Mouse (Mus musculus) forebrain, embryonic 16.5 days (tissue): ENCODE results near the gene Entpd2. TPM values are rescaled to one million over a fixed set of nuclear protein-coding genes. Genes with fewer than 3 reads are reported as not detected.
"Not testable (repeated sequence)": the region's sequence is repeated elsewhere in the genome, so short reads cannot be mapped to it uniquely, and the experiment has no call there.

Experiments used
- ATAC-seq: fragments of 200-750 bp; cut with Nextera tagmentation; 2 replicates; pipeline ENCODE4 v1.8.0; 2017; ENCODE audit warnings: mild to moderate bottlenecking, moderate library complexity
- H3K27ac ChIP-seq: fragments of 300-500 bp; sonication (generic); 2 replicates; pipeline ENCODE4 v1.5.1; 2014; ENCODE audit warnings: low read length, control low read depth
- H3K27me3 ChIP-seq: fragments of 300-500 bp; sonication (generic); replicated peaks from 2 replicates; pipeline ENCODE4 v1.6.1; 2014; ENCODE audit warnings: low read length; ENCODE audit not compliant: control insufficient read depth, insufficient read depth
- H3K36me3 ChIP-seq: fragments of 300-500 bp; sonication (generic); 2 replicates; pipeline ENCODE4 v1.6.1; 2014; ENCODE audit not compliant: control insufficient read depth, insufficient read depth
- H3K4me1 ChIP-seq: fragments of 300-500 bp; sonication (generic); replicated peaks from 2 replicates; pipeline ENCODE4 v1.6.1; 2014; ENCODE audit warnings: low read length; ENCODE audit not compliant: control insufficient read depth, insufficient read depth
- H3K4me2 ChIP-seq: fragments of 300-500 bp; sonication (generic); 2 replicates; pipeline ENCODE4 v1.6.1; 2014; ENCODE audit warnings: mild to moderate bottlenecking, low read length, control low read depth
- H3K4me3 ChIP-seq: fragments of 300-500 bp; sonication (generic); replicated peaks from 2 replicates; pipeline ENCODE4 v1.5.1; 2014; ENCODE audit warnings: mild to moderate bottlenecking, low read length, control low read depth
- H3K9ac ChIP-seq: fragments of 300-500 bp; sonication (generic); replicated peaks from 2 replicates; pipeline ENCODE4 v1.6.1; 2014; ENCODE audit warnings: low read depth, low read length, control low read depth
- H3K9me3 ChIP-seq: fragments of 300-500 bp; sonication (generic); 2 replicates; pipeline ENCODE4 v1.6.1; 2016; ENCODE audit warnings: low read length; ENCODE audit not compliant: control insufficient read depth
- WGBS: fragments of 180-500 bp; shearing (Covaris S2); extraction: QIAGEN DNeasy Blood & Tissue Kit; methylation state at CpG from one replicate; pipeline ENCODE4 v1.1.7; 2014; 5-methylcytosine and 5-hydroxymethylcytosine counted together
- polyA plus RNA-seq: library from polyadenylated mRNA; unstranded; fragments of >200 nt; fragmentation: Nextera tagmentation; extraction: Ambion mirVana; gene quantifications from 2 replicates; pipeline ENCODE4 v1.2.1, GENCODE M21; 2015

The Entpd2 gene
- polyA plus RNA-seq, 1 experiment from 2014 or later: 5.2 TPM

- H3K4me1 ChIP-seq: peaks cover 38% of the 10 kb centered on the region
- H3K36me3 ChIP-seq: no peaks in the 10 kb centered on the region
- H3K4me2 ChIP-seq: peak overlapping the region; percentile 68
- H3K4me3 ChIP-seq: peak overlapping the region; percentile 37
- no peaks in the 10 kb centered on the region for H3K9me3 ChIP-seq
- 3% methylated on average over 17 of the region's 17 CpGs for WGBS
- H3K9ac ChIP-seq: peak overlapping the region; percentile 47
- no peak overlapping the region for H3K27ac ChIP-seq
- H3K27me3 ChIP-seq: peaks cover 33% of the 10 kb centered on the region
- ATAC-seq: no peak
Observed at GRCm38 (mm10) chr2:25400764-25401163, 5.1 kb downstream of the Entpd2 start.

- Histone ChIP-seq H3K36me3 (no peaks in the 10 kb centered on the region), H3K9ac (peak overlapping the region; percentile 95), H3K27me3 (peaks cover 19% of the 10 kb centered on the region), H3K4me1 (peaks cover 28% of the 10 kb centered on the region), H3K9me3 (no peaks in the 10 kb centered on the region), H3K4me3 (peak overlapping the region; percentile 89), H3K27ac (peak overlapping the region; percentile 90), H3K4me2 (peak overlapping the region; percentile 67)
- WGBS: under 1% methylated on average over 13 of the region's 13 CpGs
- ATAC-seq: peak; percentile 7
Observed at GRCm38 (mm10) chr2:25402377-25402971, 6.8 kb downstream of the Entpd2 start.

GRCm38 (mm10) chr2:25402972-25403601 is 7.4 kb downstream of the Entpd2 start:
- H3K9me3 ChIP-seq: no peaks in the 10 kb centered on the region
- peak; percentile 87 for ATAC-seq
- WGBS: under 1% methylated on average over 50 of the region's 54 CpGs
- peaks cover 3% of the 10 kb centered on the region; the same call in 1 of the 2 replicates for H3K36me3 ChIP-seq
- peak overlapping the region; percentile 89 for H3K4me3 ChIP-seq
- peaks cover 13% of the 10 kb centered on the region for H3K27me3 ChIP-seq
- H3K27ac ChIP-seq: peak overlapping the region; percentile 90
- peak overlapping the region; percentile 67 for H3K4me2 ChIP-seq
- peaks cover 28% of the 10 kb centered on the region for H3K4me1 ChIP-seq
- peak overlapping the region; percentile 95 for H3K9ac ChIP-seq

GRCm38 (mm10) chr2:25403994-25404393 is 8.3 kb downstream of the Entpd2 start:
- Histone ChIP-seq H3K9me3 (no peaks in the 10 kb centered on the region), H3K36me3 (peaks cover 6% of the 10 kb centered on the region; the same call in 1 of the 2 replicates), H3K9ac (peak overlapping the region; percentile 95), H3K27ac (no peak overlapping the region), H3K4me3 (peak overlapping the region; percentile 89), H3K4me1 (peaks cover 28% of the 10 kb centered on the region), H3K4me2 (peak overlapping the region; percentile 67), H3K27me3 (peaks cover 9% of the 10 kb centered on the region)
- ATAC-seq: no peak
- 76% methylated on average over 4 of the region's 4 CpGs for WGBS

GRCm38 (mm10) chr2:25408908-25409307 is 13.2 kb downstream of the Entpd2 start:
- WGBS: 91% methylated on average over 10 of the region's 10 CpGs
- Histone ChIP-seq H3K9me3 (no peaks in the 10 kb centered on the region), H3K4me1 (peaks cover 18% of the 10 kb centered on the region), H3K4me3 (no peak overlapping the region), H3K9ac (no peak overlapping the region), H3K36me3 (peaks cover 12% of the 10 kb centered on the region; the same call in 1 of the 2 replicates), H3K27me3 (no peaks in the 10 kb centered on the region), H3K4me2 (no peak overlapping the region), H3K27ac (no peak overlapping the region)
- ATAC-seq: no peak

GRCm38 (mm10) chr2:25413436-25413835 is 17.8 kb downstream of the Entpd2 start:
- not testable (repeated sequence) for H3K4me3 ChIP-seq

GRCm38 (mm10) chr2:25417426-25417825 is 21.8 kb downstream of the Entpd2 start:
- Histone ChIP-seq H3K27ac (no peak overlapping the region), H3K9me3 (no peaks in the 10 kb centered on the region), H3K27me3 (no peaks in the 10 kb centered on the region), H3K4me2 (no peak overlapping the region), H3K9ac (no peak overlapping the region), H3K4me1 (no peaks in the 10 kb centered on the region), H3K4me3 (no peak overlapping the region), H3K36me3 (no peaks in the 10 kb centered on the region)
- ATAC-seq: no peak
- WGBS: 7% methylated on average over 3 of the region's 3 CpGs

More at GRCm38 (mm10) chr2:25413436-25413835, 17.8 kb downstream of the Entpd2 start:
- H3K27ac ChIP-seq, H3K4me1 ChIP-seq, H3K9me3 ChIP-seq, ATAC-seq, H3K36me3 ChIP-seq, H3K9ac ChIP-seq, H3K27me3 ChIP-seq, H3K4me2 ChIP-seq: not testable (repeated sequence)

- Histone ChIP-seq H3K4me3 (no peak overlapping the region), H3K9ac (no peak overlapping the region), H3K27ac (no peak overlapping the region), H3K36me3 (no peaks in the 10 kb centered on the region), H3K27me3 (no peaks in the 10 kb centered on the region; the same call in 1 of the 2 replicates), H3K4me1 (no peaks in the 10 kb centered on the region; the same call in 1 of the 2 replicates), H3K4me2 (no peak overlapping the region), H3K9me3 (no peaks in the 10 kb centered on the region)
- 19% methylated on average over 3 of the region's 3 CpGs for WGBS
- ATAC-seq: peak; percentile 51; the same call in 1 of the 2 replicates
Observed at GRCm38 (mm10) chr2:25421896-25422295, 26.2 kb downstream of the Entpd2 start.

- ATAC-seq: no peak
Observed at GRCm38 (mm10) chr2:25422587-25423410, 27.1 kb downstream of the Entpd2 start, which contains the start of gene Fut7. Gene Fut7 (plus strand): TSS chr2:25423267.

More at GRCm38 (mm10) chr2:25422587-25423410, 27.1 kb downstream of the Entpd2 start, which contains the start of gene Fut7:
- no peaks in the 10 kb centered on the region; the same call in 1 of the 2 replicates for H3K27me3 ChIP-seq
- H3K9ac ChIP-seq: no peak within 1 kb of the TSS
- H3K36me3 ChIP-seq: no peaks in the 10 kb centered on the region
- 72% methylated on average over 17 of the region's 17 CpGs for WGBS
- H3K4me2 ChIP-seq: no peak within 1 kb of the TSS
- H3K9me3 ChIP-seq: no peaks in the 10 kb centered on the region
- H3K4me3 ChIP-seq: no peak within 1 kb of the TSS
- no peaks in the 10 kb centered on the region; the same call in 1 of the 2 replicates for H3K4me1 ChIP-seq
- H3K27ac ChIP-seq: no peak within 1 kb of the TSS
